Mouse (Mus musculus): Measurements from ENCODE around the gene Lrrc74a.

- TF ChIP-seq TAL1 (IDR thresholded peaks at IDR 0.05; ENCODE audit: low read length) (no peak), GATA1 (IDR thresholded peaks at IDR 0.05; ENCODE audit: low read length) (no peak)
Measured at GRCm38 (mm10) chr12:86692471-86693356, 41.5 kb upstream of the Lrrc74a start.
